Mouse (Mus musculus): Measurements from ENCODE around the gene Mxra7. TPM values are rescaled to one million over a fixed set of nuclear protein-coding genes. Genes with fewer than 3 reads are reported as not detected.

Mxra7 gene
- polyA plus RNA-seq, 1 experiment = 70.1 TPM

- TF ChIP-seq CTCF (IDR thresholded peaks at IDR 0.05; ENCODE audit: insufficient read depth, low read length) = no peak
- no peak for TF ChIP-seq POLR2A (IDR thresholded peaks at IDR 0.05; ENCODE audit: borderline replicate concordance, extremely low read depth, low read depth, low read length)
- no peak overlapping the region for H3K4me3 ChIP-seq (replicated peaks; ENCODE audit: extremely low read depth, low read depth, low read length)
- no peak for DNase-seq
- WGBS = 80% methylated on average over 5 of the region's 5 CpGs
- H3K4me1 ChIP-seq (ENCODE audit: control insufficient read depth, insufficient read depth, low read length) = peaks cover 2% of the 10 kb centered on the region; the same call in 1 of the 2 replicates
Measured at GRCm38 (mm10) chr11:116848086-116848876, 20.4 kb upstream of the Mxra7 start.

DNA sequence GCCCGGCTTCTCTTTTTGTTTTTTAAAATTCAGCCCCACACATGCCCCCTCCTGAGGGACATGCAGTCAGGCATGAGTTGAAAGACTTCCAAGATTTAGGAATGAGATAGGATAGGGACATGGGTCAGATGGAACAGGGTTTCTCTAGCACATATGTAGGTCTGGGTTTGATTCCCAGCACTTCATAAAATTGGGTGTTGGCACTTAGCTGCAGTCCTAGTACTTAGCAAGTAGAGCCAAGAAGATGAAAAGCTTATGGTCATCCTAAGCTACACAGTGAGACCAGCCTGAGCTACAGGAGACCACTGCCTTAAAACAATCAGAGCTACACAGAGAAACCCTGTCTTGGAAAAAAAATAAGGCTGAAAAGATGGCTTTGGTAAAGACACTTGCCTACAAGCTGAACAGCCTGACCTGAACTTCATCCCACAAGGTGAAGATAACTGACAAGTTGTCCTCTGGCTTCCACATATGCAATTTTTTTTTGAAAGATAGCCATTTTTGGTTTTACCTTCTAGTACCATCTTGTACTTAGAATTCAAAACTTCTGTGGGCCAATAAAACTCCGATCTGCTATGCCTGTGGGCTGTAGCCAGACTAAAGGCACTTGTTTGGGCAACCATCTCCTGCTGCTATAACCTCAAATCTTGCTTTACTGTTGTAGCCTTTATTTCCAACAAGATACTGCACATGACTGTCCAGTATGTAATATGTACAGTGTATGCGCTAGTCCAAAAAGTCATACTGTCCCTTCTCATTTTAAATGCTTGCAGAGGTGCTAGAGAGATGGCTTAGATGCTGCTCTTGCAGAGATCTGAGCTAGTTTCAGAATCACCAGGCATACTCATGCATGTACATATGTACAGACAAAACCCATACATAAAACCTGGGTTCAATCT is 19.6 kb upstream of the Mxra7 start:
- Histone ChIP-seq H3K4me3 (replicated peaks; ENCODE audit: extremely low read depth, low read depth, low read length) (no peak overlapping the region), H3K4me1 (ENCODE audit: control insufficient read depth, insufficient read depth, low read length) (peaks cover 2% of the 10 kb centered on the region; the same call in 1 of the 2 replicates)
- 88% methylated on average over 3 of the region's 3 CpGs for WGBS
- TF ChIP-seq POLR2A (IDR thresholded peaks at IDR 0.05; ENCODE audit: borderline replicate concordance, extremely low read depth, low read depth, low read length) (no peak), CTCF (IDR thresholded peaks at IDR 0.05; ENCODE audit: insufficient read depth, low read length) (no peak)
- DNase-seq = no peak

GRCm38 (mm10) chr11:116846593-116847181 is 18.8 kb upstream of the Mxra7 start:
- DNase-seq = no peak
- no peak for TF ChIP-seq POLR2A (IDR thresholded peaks at IDR 0.05; ENCODE audit: borderline replicate concordance, extremely low read depth, low read depth, low read length)
- no peak for TF ChIP-seq CTCF (IDR thresholded peaks at IDR 0.05; ENCODE audit: insufficient read depth, low read length)
- WGBS = 72% methylated on average over 4 of the region's 4 CpGs
- Histone ChIP-seq H3K4me3 (replicated peaks; ENCODE audit: extremely low read depth, low read depth, low read length) (no peak overlapping the region), H3K4me1 (ENCODE audit: control insufficient read depth, insufficient read depth, low read length) (peaks cover 3% of the 10 kb centered on the region; the same call in 1 of the 2 replicates)

DNA sequence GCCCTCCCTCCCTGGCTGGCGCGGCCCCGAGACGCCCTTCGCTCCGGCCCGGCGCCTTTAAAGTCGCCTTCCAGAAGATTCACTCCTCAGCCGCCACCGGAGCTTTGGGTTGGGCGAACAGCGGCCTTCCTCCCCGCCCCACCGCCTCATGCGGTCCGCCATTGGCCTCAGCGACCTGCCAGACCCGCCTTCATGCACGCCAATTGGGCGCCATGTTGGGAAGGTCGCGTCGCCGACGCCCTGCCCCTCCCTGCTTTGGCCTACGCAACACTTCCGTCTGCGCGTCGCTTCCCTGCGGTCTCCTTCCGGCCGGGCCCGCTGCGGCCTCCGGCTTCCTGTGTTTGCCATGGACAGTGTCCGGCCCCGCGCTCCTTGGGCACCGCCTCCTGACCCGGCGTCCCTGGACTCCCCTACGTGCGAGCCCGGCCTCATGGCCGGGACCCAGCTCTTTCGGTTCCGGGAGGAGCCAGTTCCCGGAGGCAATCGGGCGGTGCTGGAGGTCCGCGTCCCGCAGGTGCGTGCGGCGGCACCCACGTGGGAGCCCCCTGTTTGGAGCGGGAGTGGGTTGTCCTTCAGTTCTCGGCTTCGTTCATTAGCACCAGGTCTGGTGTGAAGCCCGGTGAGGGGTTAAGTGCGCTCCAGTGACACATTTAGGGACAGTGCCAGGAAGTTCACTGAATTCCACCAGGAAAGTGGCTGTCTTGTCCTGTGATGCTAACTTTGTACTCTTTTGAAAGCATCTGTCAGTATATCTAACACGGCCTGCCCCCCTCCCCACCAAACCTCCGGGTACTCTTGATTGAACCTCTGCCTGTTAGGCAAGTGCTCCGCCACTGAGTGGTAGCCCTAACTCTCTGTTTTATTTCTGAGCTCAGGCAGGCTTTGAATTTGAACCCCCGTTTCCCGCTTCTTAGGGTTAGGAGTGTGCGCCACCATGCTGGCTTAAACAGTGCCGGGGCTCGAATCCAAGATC is 15.7 kb upstream of the Mxra7 start, which contains the start of the genes Mettl23 and Jmjd6:
TSS of gene Mettl23 (plus strand) at position 18 of the 973 bp plus-strand sequence.
TSS of gene Jmjd6 (minus strand) at position 189 of the 973 bp plus-strand sequence.
- peak; percentile 95 for DNase-seq

GRCm38 (mm10) chr11:116842531-116843260 is 14.8 kb upstream of the Mxra7 start:
- under 1% methylated on average over 73 of the region's 73 CpGs for WGBS
- Histone ChIP-seq H3K4me3 (replicated peaks; ENCODE audit: extremely low read depth, low read depth, low read length) (peak overlapping the region; percentile 88), H3K4me1 (ENCODE audit: control insufficient read depth, insufficient read depth, low read length) (peaks cover 6% of the 10 kb centered on the region; the same call in 1 of the 2 replicates)
- no peak for DNase-seq
- no peak for TF ChIP-seq CTCF (IDR thresholded peaks at IDR 0.05; ENCODE audit: insufficient read depth, low read length)
- peak; percentile 75; the same call in 1 of the 2 replicates for TF ChIP-seq POLR2A (IDR thresholded peaks at IDR 0.05; ENCODE audit: borderline replicate concordance, extremely low read depth, low read depth, low read length)

More for the DNA sequence above, 15.7 kb upstream of the Mxra7 start, which contains the start of the genes Mettl23 and Jmjd6:
- Histone ChIP-seq H3K4me1 (ENCODE audit: control insufficient read depth, insufficient read depth, low read length) (peaks cover 6% of the 10 kb centered on the region; the same call in 1 of the 2 replicates), H3K4me3 (replicated peaks; ENCODE audit: extremely low read depth, low read depth, low read length) (peak within 1 kb of the TSS; percentile 88)
- under 1% methylated on average over 71 of the region's 72 CpGs for WGBS
- no peak for TF ChIP-seq CTCF (IDR thresholded peaks at IDR 0.05; ENCODE audit: insufficient read depth, low read length)
- peak; percentile 37; the same call in 1 of the 2 replicates for TF ChIP-seq POLR2A (IDR thresholded peaks at IDR 0.05; ENCODE audit: borderline replicate concordance, extremely low read depth, low read depth, low read length)

DNA sequence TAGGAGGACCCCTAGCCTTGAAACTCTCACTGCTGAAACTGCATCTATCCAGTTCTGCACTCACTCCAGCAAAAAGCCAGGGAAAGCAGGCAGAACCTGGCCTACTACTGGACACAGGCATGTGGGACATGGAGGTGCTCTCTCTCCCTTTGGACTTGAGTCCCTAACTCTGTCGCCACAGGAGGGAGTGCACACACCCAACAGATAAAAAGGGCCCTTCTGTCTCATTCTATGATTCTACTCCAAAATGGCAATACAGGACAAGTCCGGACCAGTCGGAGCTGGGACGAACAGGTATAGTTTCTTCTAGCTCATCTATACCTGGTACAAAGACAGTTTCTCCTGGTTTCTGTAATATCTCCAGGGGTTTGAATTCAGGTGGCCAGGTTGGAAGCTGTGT is 12.9 kb upstream of the Mxra7 start:
- no peak for TF ChIP-seq POLR2A (IDR thresholded peaks at IDR 0.05; ENCODE audit: borderline replicate concordance, extremely low read depth, low read depth, low read length)
- no peak for TF ChIP-seq CTCF (IDR thresholded peaks at IDR 0.05; ENCODE audit: insufficient read depth, low read length)
- WGBS = 75% methylated on average over 4 of the region's 4 CpGs
- no peak overlapping the region for H3K4me3 ChIP-seq (replicated peaks; ENCODE audit: extremely low read depth, low read depth, low read length)
- H3K4me1 ChIP-seq (ENCODE audit: control insufficient read depth, insufficient read depth, low read length) = peaks cover 6% of the 10 kb centered on the region; the same call in 1 of the 2 replicates
- DNase-seq = no peak

- no peak for TF ChIP-seq POLR2A (IDR thresholded peaks at IDR 0.05; ENCODE audit: borderline replicate concordance, extremely low read depth, low read depth, low read length)
- TF ChIP-seq CTCF (IDR thresholded peaks at IDR 0.05; ENCODE audit: insufficient read depth, low read length) = no peak
- no peak for DNase-seq
- no peak overlapping the region for H3K4me3 ChIP-seq (replicated peaks; ENCODE audit: extremely low read depth, low read depth, low read length)
- WGBS = 83% methylated on average over 7 of the region's 7 CpGs
- H3K4me1 ChIP-seq (ENCODE audit: control insufficient read depth, insufficient read depth, low read length) = peaks cover 6% of the 10 kb centered on the region; the same call in 1 of the 2 replicates
Measured at GRCm38 (mm10) chr11:116839601-116840000, 11.8 kb upstream of the Mxra7 start.
